Mouse (Mus musculus) midbrain, postnatal 0 days (tissue): ENCODE measurements at regions not wholly inside any gene's neighbourhood (a gene's known extent, or its start where the extent isn't known, plus 50 kb on each side); places are given as distances from the start of the nearest gene placed in this dataset.

Source experiments
- ATAC-seq: fragments of 200-750 bp; cut with Nextera tagmentation; 2 replicates; pipeline ENCODE4 v1.8.0; 2017; ENCODE audit warnings: moderate number of reproducible peaks, mild to moderate bottlenecking, moderate TSS enrichment, moderate library complexity; ENCODE audit not compliant: low FRiP score
- DNase-seq: peaks from one replicate; pipeline ENCODE4 v3.0.0-alpha.2; 2015; ENCODE audit warnings: low spot score
- H3K27ac ChIP-seq: fragments of 300-500 bp; sonication (generic); 2 replicates; pipeline ENCODE4 v1.5.1; 2014; ENCODE audit warnings: low read depth, mild to moderate bottlenecking, low read length, mixed read lengths
- H3K27me3 ChIP-seq: fragments of 300-500 bp; sonication (generic); 2 replicates; pipeline ENCODE4 v1.6.1; 2014; ENCODE audit warnings: low read length, control low read depth, mixed read lengths; ENCODE audit not compliant: insufficient read depth
- H3K36me3 ChIP-seq: fragments of 300-500 bp; sonication (generic); 2 replicates; pipeline ENCODE4 v1.6.1; 2014; ENCODE audit warnings: low read length, control low read depth, mixed read lengths; ENCODE audit not compliant: insufficient read depth
- H3K4me1 ChIP-seq: fragments of 300-500 bp; sonication (generic); 2 replicates; pipeline ENCODE4 v1.6.1; 2014; ENCODE audit warnings: mild to moderate bottlenecking, control low read depth, antibody characterized with exemption, low read length, mixed read lengths; ENCODE audit not compliant: insufficient read depth
- H3K4me2 ChIP-seq: fragments of 300-500 bp; sonication (generic); 2 replicates; pipeline ENCODE4 v1.6.1; 2014; ENCODE audit warnings: low read depth, mild to moderate bottlenecking, low read length, mixed read lengths; ENCODE audit not compliant: poor library complexity, severe bottlenecking
- H3K4me3 ChIP-seq: fragments of 300-500 bp; sonication (generic); 2 replicates; pipeline ENCODE4 v1.5.1; 2014; ENCODE audit warnings: low read depth, mild to moderate bottlenecking, low read length, moderate library complexity
- H3K9ac ChIP-seq: fragments of 300-500 bp; sonication (generic); replicated peaks from 2 replicates; pipeline ENCODE4 v1.6.1; 2014; ENCODE audit warnings: mild to moderate bottlenecking, low read length, moderate library complexity, mixed read lengths; ENCODE audit not compliant: poor library complexity, severe bottlenecking
- H3K9me3 ChIP-seq: fragments of 300-500 bp; sonication (generic); 2 replicates; pipeline ENCODE4 v1.6.1; 2016; ENCODE audit warnings: low read length, control low read depth
- CTCF ChIP-seq: IDR thresholded peaks from 2 replicates; pipeline ENCODE4 v1.5.1; 2016; ENCODE audit warnings: antibody characterized with exemption, mild to moderate bottlenecking
- WGBS: fragments of 180-500 bp; shearing (Covaris S2); extraction: QIAGEN DNeasy Blood & Tissue Kit; methylation state at CpG from one replicate; pipeline ENCODE4 v1.1.7; 2014; 5-methylcytosine and 5-hydroxymethylcytosine counted together

GRCm38 (mm10) chr13:46364202-46364912 lies 53.9 kb upstream of the Rbm24 start:
- 79% methylated on average over 7 of the region's 7 CpGs for WGBS
- Histone ChIP-seq H3K4me2 (no peak overlapping the region), H3K4me1 (no peaks in the 10 kb centered on the region), H3K36me3 (no peaks in the 10 kb centered on the region), H3K27me3 (no peaks in the 10 kb centered on the region), H3K9ac (no peak overlapping the region), H3K9me3 (no peaks in the 10 kb centered on the region), H3K4me3 (no peak overlapping the region), H3K27ac (no peak overlapping the region)
- ATAC-seq (no peak), DNase-seq (no peak)
- TF ChIP-seq CTCF = no peak

- no peaks in the 10 kb centered on the region for H3K9me3 ChIP-seq
- ATAC-seq (no peak), DNase-seq (no peak)
- no peak overlapping the region for H3K9ac ChIP-seq
- TF ChIP-seq CTCF = no peak
- H3K27ac ChIP-seq = no peak overlapping the region
- 93% methylated on average over 2 of the region's 2 CpGs for WGBS
- no peaks in the 10 kb centered on the region for H3K36me3 ChIP-seq
- H3K4me3 ChIP-seq = no peak overlapping the region
- no peak overlapping the region for H3K4me2 ChIP-seq
- no peaks in the 10 kb centered on the region for H3K27me3 ChIP-seq
- no peaks in the 10 kb centered on the region for H3K4me1 ChIP-seq
Measured at GRCm38 (mm10) chr13:46365292-46365691, 52.9 kb upstream of the Rbm24 start.
